Mouse (Mus musculus): ENCODE measurements at regions not wholly inside any gene's neighbourhood (a gene's known extent, or its start where the extent isn't known, plus 50 kb on each side); places are given as distances from the start of the nearest gene placed in this dataset.
"Not testable (repeated sequence)": the region's sequence is repeated elsewhere in the genome, so short reads cannot be mapped to it uniquely, and the experiment has no call there.

DNA sequence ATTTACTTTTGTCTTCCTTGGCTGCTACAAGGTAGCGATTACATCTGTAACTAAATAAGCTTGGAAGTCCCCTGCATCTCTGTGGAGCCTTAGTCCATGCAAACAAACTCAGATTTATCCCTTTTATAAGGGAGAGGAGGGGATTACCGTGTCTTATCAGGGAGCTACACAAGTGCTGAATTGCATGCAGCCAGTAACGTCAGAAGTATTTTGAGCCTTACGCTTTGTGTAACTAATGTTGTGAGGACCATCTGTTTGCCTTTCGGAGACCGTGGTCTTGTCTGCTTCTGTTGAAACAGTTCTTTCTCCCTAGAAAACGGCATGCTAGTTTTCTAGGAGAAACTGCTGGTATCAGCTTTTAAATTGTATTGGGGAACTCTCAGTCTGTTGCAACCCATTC, 58.0 kb upstream of the Dmrta1 start:
- DNase-seq = no peak

DNA sequence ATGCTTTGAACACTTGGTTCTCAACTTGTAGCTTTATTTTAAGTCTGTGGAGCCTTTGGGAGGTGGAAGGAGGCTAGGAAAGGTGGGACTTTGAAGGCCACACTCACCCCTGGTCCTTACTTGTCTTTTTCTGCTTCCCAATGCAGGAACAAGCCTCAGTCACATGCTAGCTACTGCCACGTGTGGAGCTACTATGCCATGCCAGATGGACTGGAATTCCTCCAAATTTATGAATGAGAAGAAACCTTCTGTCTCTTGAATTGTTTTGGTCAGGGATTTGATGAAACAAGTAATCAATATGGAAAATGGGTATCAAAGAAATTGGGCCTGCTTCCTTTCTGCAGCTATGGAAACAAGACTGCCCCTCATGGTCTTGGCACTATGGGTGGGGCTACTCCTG, 74.5 kb upstream of the Dmrta1 start:
- DNase-seq = no peak

DNA sequence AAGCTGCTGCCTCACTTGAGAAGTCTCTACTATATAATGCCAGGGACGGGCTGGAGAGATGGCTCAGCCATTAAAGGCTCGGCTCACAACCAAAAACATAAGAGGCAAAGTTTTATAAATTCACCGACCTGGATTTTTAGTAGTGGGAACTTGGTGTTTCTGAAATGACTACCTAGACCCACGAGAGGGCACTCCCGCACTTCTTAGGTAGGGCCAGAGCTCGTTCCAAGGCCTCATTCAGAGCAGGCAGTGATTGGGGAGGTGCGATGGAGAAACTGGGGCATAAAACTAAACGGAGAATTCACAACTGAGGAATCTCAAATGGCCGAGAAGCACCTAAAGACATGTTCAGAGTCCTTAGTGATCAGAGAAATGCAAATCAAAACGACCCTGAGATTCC, 103.7 kb upstream of the Dmrta1 start:
- DNase-seq = peak; percentile 22

DNA sequence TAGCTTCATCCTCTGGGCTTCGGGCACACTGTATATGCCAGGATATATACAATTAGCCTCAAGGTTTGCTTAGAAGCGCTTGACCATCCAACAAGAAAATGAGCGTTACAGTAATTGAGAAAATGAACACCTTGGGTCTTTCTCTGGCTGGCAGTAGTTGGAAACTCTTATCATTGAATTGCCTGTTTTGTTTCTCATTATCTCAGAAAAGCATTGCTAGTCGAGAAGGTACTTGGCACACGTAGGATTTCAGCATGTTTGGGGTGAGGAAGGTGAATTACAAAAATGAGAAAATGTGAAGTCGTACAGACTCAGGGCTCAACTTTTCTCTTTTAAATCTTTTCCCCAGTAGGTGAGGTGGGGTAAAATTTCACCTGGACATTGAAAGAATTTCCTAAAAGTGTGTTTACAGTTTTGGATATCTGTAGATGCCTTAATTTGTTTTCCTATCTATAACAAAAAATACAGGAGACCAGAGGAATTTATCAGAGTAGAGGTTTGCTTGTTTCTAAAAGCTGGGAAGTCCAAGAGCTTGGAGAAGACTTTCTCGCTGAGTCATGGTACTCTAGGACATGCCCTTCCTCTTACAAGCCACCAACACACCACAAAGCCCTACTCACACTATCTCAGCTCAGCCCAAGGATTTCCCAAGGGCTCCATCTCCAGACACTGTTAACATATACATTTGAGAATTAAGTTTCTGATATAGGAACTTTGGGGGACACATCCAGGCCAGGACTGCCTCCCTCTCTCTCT, 124.3 kb upstream of the Dmrta1 start:
- DNase-seq = no peak

DNA sequence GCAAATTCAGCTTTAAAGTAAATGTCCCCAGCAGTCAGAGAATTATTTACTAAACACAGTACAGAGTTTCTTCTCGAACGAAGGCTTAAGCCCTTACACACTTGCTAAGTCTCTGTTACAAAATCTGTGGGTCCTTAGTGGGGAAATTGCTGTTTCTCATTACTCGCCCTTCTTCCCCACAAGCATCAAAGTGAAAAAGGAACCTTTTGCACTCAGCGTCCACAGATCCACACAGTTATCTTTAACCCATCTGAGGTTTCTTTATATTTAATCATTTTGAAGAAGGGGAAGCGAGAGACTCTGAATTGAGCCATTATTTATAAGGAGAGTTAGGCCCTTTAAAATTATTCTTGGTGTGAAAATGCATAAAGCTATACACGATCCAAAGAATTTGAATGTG, 126.7 kb upstream of the Dmrta1 start:
- DNase-seq = no peak

DNA sequence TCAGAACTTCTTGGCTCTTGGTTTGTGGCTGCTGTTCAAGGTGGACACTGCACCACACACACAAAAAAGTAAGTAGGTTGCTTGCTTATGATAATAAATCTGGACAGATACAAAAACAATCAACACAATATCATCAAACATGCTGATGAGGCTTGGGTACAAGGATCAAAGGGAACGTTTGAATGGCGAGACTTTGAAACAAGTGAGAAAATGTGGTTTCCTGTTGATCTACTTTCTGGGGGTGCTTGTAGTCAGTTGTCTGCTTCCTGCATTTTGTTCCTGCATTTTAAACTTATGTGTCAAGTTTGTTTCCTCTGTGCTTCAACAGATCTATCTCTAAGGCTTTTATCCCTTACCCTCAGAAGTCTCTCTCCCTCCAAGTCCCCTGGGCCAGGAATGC, 128.7 kb upstream of the Dmrta1 start:
- DNase-seq = no peak

DNA sequence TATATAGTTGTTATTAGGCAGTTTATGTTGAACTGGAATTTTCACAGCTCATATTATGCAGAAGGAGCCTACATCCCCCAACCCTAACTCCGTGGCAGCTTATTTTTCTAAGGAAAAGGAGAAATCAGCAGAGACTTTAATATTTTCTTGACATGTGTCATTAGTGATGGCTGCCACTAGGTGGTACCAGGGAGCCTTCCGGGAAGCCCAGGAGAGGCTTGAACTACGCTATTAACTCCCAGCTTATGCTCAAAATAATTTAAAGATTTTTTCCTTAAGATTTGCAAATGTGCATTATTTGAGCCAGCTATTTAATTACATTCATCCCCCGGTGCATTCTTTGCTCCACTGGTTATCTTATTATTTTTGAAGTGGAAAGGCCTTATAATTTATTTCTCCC, 146.8 kb upstream of the Dmrta1 start:
- peak; percentile 18 for DNase-seq

DNA sequence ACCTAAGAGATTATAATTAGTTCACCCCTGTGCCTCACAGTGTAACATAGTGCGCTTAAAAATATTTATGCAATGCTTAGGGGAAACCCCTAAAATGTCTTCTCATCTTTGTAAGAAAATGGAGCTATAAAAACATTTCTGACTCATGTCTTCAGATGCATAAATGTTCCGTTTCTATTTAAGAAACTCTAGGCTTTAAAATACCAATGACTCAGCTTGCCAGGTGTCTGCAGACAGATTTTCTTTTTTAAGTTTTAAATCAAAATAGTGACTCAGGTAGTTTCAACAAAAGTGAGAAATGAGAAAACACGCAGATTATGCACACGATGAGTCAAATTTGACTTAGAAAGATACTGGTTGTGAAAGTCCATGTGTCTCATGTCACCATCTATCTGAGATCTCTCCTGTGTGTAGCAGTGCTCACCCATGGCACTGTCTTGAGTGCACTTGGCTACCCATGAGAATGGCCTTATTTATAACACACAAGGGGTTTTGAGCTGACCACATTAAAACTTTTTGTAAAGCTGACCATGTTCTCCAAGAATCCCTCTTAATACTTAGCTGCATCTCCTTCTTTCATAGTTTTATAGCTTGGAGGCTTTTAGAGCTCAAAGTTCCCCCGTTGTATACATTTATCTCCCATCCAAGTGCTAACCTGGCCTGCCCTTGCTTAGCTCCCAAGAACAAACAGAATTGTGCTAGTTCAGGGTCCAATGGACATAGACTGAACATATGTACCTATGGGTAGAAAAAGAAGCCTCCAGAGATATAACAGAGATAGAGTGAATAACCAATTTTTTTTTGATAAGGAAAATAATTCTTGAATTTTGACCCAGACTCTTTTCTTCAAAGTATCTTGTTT, 149.0 kb upstream of the Dmrta1 start:
- DNase-seq = no peak

DNA sequence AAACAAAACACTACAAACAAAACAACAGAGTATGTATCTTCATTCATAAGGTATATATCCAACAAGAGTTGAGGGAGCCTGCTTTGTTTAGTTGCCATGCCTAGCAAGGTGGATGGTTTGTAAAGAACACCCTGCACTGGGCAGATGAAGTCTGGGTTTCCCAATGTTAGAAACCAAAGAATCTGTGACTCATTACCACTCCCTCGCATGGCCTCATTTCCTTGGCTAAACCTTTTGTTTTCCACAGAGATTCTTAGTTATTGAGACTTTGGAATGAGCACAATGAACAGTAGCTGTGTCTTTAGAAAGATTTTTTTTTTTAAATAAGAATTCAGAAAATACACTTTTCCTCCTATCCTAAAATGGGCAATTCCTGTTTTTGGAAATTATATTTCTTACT, 151.3 kb upstream of the Dmrta1 start:
- no peak for DNase-seq

DNA sequence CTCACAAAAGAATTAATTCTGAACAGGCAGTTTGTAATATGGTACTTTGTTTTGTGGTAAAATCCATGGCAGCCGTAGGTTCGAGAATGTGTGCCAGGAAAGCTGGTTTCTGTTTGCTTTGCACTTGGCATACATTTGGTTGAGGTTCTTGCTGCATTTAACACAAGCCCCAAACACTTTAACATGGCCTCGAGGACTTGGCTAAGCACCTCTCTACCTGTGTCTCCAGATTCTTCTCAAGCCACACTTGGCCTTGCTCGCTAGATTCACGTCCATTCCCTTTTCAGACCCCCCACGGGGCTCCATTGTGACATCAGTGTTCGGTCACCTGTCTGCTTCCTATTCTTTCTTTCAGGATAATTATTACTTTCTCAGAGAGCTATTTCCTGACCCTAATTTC, 151.9 kb upstream of the Dmrta1 start:
- DNase-seq = no peak

DNA sequence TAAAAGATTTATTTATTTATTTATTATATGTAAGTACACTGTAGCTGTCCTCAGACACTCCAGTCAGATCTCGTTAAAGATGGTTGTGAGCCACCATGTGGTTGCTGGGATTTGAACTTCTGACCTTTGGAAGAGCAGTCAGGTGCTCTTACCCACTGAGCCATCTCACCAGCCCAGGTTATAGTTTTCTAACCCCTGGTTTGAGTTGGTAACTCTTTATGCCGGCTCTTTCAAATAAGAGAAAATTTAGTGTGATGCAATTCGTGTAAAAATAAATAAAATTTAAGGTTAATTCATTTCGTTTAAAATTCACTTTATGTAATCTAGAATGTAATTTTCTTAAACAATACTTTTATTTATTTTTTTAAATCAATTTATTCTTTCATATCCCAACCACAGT, 153.7 kb upstream of the Dmrta1 start:
- DNase-seq = not testable (repeated sequence)

DNA sequence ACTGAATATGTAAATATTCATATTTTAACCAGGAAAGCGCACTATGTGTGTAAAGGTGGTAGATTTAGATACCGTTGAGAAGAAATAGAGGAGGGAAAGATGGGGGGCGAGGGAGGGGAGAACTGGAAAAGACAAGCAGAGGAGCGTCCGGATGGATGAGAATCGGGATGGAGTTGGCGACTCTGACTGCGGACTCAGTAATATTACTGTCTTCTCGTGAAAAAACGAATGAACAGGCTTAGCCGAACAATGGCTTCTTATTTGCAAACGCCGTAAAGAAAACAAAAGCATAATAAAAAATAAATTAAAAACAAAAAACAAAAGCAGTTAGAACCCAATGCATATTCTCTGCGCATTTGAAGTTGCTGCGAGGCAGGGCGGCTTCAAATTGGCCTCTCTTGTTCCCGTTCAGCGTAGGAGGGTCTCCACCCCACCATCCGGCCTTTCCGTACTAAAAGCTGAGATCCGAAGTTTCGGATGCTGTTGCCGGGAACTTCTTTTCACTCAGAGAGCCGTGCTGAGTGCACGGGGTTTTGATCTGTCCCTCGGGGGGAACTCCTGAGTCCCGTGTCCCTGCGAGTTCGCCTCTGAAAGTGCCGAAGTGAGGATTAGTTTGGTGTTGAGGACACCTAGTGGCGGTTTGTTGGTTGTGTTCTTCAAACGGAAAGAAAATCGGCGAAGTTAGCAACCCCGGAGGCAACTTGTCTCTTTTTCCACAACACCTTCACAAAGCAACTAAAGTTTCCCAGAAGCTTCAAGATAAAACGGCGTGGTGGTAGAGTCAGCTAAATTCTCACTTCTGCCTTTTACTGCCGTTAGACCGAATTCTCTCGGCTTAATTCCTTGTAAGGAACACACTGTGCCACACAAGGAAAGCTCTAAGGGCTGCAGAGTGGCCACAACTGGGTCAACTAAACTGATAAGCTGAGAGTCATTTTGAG, 154.7 kb upstream of the Dmrta1 start:
- DNase-seq = peak; percentile 64

DNA sequence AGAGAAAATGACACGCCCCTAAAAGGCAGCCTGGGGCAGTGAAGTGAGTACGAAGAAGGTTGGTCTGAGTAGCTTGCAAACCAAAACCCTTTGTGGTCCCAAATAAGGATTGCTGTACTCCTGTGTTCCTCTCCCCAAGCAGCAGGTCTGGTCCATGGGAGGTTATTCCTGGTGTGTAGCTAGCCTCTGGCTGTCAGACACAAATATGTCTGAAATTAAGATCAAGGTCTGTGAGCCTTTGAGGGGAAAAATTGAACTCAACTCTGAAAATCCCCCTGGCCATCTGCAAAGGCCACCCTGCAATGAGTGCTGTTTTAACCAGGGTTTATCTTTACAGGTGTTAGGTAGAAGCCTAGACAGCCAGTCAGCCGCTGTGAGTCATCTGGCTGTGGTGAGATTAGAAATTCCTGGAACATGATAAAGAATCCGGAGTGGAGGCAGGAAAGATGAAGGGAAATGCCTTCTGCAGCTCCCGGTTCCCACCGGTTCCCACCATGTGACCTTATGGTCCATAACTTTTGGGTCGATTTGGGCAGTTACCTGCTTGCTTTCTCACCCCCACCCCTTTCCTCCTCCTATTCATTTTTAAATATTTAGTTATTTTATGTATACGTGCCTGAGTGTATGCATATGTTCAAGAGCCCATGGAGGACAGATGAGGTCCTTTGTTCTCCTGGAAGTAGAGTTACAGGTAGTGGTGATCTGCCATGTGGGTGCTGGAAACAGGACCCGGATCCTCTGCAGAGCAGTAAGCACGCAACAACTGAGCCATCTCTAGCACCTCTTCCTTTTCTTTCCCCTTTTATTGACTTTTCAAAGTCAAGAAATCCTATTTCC, 155.6 kb upstream of the Dmrta1 start:
- no peak for DNase-seq

DNA sequence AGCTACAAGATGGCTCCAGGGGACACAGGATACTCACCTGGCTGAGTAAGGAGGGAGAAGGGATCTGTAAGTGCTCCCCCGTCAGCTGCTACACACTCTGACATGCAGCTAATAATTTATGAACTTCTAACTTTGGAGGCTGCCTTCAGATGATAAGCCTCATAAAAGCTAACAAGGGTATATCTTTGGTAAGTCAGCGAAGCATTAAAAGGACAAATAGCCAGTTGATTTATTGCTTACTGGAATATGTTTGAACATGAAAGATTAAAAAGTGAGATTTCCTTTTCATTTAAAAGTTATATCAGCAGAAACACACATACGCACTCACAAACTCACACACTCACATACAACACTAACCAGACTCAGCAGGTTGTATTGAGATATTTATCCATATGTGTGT, 161.2 kb upstream of the Dmrta1 start:
- DNase-seq = no peak

DNA sequence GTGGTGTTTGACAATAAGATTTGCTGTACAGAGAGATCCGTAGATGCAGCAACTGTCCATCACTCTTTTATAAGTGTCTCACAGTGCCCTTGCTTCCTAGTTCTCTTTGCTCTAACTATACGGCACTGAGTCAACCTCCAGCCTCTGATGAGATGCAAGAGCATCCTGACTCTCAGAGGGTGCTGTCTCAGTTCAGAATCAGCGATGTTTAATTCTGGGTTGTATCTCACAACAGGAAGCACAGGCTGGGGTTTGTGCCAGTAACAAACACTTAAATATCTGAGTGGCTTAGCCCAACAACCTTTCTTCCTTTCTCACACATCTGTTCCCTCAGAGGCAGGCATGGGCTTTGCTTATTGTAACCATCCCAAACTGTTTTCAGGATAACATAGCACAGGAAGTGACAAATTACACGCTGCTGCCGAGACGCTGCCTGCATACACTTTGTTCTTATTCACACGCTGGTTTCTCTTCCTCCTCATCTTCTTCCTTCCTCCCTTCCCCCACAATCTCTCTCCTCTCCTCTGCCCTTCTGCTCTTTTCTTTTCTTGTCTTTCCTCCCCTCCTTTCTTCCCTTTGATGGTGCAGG, 163.3 kb upstream of the Dmrta1 start:
- DNase-seq = no peak

DNA sequence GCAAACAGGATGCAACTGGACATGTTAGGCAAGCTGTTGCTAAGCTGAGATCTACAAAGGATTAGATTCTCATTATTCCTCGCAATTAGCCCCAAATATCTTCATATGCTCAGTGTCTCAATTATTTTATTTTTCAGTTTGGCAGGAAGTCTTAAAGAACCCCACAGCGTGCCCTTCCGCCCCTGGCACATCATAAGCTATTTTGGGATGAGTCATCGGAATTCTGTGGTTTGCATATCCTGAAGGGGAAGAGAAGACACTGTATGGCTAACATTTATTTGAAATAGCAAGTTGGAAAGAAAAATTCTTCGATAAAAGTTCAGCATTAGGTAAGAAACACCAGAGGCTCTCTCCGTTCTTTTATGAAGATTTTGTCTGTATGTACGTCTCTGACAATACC, 164.3 kb upstream of the Dmrta1 start:
- no peak for DNase-seq

DNA sequence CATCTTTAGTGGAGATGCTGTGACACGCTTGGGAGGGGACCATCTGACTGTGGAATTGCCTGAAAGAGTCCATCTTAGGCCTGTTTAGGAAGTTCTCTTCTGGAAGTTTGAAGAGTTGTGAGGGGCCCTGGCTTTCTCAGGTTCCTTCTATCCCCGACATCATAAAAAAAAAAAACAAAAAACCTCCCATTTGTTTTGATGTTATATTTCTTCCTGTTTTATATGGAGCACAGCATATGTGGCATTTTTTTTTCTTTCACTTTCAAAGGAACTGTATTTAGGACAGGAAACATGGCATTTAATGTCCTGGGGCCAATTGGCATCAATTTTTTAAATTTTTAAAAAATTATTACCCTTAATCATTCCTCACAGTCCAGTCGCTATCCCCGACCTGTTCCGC, 168.6 kb upstream of the Dmrta1 start:
- DNase-seq = no peak

DNA sequence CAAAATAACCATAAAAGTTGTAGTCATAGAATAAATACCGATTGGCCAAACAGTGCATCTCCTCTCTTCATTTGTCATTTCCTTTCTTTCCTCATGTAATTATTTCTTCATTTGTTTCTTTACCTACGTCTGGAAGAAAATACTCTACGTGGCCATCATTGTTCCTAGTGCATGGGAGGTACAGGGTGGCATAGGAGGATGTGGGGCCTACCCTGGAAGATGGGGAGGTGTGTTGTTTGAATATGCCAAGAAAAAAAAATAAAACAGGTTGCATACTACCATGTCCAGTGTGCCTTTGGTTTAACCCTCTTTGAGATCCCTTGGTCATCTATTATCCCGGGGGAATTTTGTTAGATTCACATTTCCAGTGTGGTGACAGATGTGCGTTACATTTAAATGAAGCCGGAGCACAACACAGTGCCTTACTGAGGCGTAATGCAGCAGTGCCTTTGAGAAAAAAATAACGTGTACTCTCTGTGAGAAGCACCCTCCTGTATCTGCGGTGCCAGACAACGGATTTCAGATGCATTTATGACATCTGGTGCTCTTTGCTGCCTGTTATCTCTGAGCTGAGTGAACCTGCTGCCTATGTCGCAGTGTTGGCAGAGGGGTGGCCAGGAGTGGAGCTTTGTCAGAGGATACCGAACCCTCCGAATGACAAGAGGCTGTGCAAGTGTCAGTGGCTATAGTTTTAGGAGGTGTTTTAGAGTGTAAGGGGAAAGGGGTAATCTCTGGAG, 169.4 kb upstream of the Dmrta1 start:
- DNase-seq = no peak

DNA sequence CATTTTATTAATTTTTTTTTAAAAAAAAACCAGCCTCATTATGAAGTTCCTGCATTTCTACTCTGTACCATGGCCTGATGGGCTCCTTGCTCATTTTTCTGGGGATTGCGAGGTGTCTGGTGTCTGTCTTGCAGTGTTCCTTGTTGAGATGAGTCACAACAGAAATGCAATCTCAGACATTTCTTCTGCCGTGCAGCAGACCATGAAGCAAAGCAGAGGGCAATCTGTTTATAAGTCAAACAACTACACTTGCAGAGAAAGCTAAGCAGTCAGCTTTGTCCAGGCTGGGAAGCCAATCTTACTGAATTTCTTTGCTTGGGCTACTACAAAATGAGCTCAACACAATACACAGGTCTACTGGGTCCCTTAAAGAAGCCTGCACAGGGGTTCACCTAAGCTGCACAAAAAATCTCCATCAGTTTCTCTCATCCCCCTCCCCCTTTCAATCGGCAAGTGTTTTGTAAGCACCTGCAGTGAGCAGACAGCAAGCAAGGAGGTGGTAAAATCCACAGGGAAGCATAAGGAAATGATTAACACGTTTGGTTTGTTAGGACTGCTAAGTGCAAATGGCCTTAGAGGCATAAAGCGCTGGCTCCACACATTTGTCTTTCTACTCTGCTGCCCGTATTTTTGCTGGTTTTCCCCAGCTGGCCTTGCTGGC, 171.0 kb upstream of the Dmrta1 start:
- peak; percentile 6 for DNase-seq

DNA sequence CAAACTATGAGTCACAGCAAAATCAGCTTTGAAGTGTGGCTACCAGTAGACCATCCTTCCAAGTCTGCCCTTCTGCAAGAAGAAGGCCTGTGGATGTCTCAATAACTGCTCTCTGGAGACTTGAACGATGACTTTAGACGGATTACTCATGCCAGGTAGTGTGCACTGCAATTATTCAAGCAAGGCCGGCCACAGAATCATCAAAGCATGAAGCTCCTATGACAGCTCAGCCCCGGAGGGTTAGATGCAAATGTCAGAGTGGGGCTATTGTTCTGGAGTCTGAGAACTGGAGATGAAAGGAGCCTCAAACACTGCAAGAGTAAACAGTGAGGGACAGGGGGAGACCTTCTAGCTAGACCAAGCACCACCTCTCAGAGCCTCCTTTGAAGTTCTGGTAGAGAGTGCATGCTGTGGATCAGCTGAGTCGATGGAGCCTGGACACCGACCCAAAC, 173.8 kb upstream of the Dmrta1 start:
- no peak for DNase-seq

DNA sequence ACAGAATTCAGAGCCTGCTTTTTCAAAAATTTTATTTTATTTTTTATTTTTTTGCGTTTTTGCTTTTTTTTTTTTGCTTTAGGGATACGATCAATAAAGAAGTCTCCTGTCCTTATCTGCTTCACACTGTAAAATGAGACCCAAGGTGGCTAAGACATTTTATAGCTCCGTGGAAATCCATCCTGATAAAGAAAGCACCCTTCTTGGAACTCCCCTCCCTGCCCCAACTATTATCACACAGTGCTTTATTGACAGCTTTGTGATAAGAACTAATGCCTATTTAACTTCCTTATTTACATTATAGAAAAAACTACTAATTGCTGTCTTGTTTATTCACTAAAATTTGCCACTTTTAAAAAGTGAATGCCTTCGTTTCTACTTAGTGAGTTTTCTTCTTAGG, 179.0 kb upstream of the Dmrta1 start:
- DNase-seq = no peak
